Mouse (Mus musculus): ENCODE data around the gene Hyls1.

Hyls1 gene

DNA sequence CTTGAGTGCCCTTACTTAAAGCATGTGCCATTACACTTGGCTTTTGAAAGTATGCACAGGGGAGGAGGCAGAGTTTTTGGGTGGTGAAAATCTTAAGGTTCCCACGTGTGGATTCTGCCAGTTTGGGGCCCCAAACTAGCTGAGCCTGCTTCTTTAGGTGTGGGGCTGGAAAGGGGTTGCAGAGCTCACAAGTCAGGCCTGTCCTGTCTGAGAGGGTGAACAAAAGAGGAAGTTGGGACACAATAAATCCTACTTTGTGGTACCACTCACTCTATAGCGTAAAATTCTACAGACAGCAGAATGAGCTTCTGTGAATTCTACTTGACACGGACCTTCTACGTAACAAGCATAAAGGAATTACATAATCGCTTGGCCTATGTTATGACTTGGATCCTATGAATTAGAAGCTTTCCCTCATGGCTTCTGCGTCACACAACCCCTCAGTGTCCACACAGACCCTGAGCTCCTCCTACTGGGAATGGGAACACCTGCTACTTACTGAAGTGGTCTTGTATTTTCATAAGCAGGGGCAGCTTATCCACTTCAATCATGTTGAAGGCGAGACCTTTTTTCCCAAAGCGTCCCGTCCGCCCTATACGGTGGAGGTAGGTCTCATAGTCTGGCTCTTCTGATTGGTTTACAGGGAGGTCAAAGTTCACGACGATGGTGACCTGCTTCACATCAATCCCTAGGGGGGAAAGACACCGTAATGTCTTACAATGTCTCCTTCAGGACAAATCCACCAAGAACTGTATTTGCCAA lies 26.9 kb downstream of the Hyls1 start:
- no peak for DNase-seq

DNA sequence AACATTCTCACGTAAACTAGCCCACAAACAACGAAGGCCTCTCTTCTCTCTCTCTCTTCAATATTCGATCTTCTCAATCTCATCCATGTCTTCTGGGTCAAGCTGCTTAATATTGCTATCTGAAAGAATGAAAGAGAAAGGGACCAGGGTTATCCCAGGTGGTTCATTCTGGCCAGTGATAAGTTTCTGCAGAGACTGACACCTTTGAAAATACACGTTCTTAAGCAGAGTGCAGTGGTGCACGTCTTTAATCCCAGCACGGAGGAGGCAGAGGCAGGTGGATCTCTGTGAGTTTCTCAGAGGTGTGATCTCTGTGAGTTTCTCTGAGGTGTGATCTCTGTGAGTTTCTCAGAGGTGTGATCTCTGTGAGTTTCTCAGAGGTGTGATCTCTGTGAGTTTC lies 28.3 kb downstream of the Hyls1 start:
- no peak for DNase-seq

DNA sequence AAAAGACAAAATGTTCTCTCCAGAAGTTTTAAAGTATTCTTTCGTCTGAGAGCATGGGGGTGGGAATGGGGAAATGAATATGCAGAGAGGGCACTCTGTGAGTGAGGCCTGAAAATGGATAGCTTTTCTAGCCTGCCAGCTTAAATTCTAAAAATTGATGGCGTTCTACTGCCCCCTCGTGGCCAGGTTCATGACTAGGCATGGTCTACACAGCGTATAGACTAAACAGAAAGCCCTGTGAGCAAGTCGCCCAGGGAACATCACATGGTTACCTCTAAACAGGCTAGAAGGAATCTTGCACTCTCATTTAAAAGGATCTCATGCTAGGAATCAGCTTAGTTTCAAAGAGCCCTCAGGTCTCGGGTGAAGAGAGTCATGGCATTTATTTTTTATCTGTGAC lies 28.7 kb downstream of the Hyls1 start:
- DNase-seq, result peak; percentile 68

DNA sequence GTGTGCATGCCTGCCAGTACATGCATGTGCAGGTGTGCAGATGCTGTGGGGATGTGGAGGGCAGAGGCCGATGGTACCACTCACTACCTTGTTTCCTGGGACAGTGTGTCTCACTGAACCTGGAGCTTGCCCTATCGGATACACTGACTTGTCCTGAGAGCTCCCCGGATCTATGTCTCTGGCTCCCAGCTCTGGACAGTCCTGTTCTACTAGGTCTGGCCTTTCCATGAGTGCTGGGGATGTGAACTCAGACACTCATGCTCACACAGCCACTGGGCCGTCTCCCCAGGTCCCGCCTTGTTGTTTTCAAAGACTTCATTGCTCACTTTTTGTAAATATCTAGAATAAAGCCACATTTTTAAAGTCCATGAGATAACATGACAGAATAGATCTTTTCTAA lies 29.2 kb downstream of the Hyls1 start:
- DNase-seq, result no peak

DNA sequence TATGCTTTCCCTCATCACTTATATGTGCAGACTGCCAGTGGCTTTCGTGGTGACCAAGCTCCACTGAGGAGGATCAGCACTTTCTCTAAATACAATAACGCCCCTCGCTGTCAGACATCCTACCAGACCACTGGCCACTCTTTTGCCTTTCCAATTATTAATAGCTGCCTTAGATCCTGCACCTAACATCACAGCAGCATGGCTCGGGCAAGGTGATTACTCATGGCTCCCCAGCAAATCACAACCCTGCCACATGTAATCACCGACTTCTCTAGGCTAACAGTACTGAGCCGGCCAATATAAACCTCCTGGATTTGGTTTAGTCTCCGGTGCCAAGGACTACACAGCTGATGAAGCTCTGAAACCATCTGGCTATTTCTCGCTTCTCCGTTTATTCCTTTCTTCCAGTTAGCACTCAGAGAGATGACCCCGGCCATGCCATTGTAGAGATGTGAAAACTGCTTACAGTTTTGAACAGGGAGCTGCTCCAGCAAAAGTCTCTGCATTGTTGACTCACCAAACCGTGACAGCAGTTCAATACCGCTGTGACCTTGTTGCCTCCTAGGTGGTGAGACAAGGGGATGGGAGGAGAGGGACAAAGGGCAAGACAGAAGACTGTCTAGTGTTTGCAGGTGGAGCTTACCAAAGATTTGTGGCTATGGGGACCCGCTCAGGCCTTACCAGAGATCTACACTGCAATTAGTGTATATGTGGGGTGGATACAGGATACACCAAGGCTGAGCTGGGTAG lies 31.0 kb downstream of the Hyls1 start:
- no peak for DNase-seq

DNA sequence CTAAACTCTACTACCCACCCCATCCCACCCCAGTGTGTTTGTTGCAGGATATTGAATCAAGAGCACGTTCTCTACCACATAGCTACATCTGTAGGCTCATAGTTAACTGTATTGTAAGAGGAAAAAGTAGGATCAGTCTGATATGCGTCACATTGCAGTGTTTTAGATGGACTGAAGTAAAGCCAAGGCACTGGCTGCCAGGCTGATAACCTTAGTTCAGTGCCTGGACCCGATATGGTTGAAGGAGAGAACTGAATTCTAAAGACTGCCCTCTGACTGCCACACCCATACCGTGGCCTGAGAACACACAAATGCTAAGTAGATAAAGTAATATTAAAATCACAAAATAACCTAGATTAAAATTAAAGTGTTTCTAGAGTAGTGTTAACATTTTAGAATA lies 34.3 kb downstream of the Hyls1 start:
- no peak for DNase-seq

DNA sequence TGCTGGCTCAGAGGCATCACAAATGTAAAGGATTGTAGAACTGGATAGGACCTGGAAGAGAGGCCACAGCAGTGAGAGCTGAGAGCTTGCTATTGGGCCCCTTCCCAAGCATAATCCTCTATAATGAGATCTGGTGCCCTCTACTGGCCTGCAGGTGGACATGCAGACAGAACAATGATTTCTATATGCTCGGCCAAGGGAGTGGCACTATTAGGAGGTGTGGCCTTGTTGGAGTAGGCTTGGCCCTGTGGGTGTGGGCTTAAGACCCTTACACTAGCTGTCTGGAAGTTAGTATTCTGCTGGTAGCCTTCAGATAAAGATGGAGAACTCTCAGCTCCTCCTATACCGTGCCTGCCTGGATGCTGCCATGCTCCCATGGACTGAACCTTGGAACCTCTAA lies 35.1 kb downstream of the Hyls1 start:
- DNase-seq, result peak; percentile 52

DNA sequence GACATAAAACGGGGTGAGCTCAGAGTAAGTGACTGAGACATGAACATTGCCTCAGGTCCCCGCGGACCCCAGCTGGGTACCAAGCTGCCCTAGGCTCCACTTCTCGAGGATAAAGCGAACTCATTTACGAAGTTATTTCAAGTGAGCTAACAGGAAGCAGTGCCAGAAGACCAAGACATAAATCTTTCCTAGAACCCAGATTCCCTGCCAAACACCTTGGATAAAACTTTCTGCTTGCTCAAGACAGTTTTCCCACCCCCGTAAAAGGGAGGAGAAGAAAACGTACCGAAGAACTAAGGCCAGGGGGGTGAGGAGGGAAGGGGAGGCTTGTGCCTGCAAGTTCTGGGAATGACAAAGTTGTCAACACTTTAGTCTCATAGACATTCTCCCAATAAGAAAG lies 36.9 kb downstream of the Hyls1 start:
- no peak for DNase-seq

DNA sequence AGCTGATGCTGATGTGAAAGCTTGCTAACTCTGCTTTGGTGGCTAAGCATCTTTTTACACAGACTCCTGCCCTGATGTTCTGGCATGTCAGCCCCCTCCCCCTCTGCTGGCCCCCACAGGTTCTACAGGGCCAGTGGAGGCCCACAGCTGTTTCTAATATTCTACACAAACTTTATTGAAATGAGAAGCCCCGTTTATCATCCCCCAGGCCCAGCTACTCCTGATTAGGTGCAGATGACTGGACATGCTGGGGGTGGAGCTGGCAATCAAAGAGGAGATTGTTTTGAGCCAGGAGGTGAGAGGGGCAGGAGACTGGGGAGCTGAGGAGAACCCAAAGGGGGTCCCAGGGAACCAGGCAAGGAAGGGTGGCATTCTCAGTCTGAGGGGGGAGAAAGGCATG lies 40.4 kb downstream of the Hyls1 start:
- no peak for DNase-seq

DNA sequence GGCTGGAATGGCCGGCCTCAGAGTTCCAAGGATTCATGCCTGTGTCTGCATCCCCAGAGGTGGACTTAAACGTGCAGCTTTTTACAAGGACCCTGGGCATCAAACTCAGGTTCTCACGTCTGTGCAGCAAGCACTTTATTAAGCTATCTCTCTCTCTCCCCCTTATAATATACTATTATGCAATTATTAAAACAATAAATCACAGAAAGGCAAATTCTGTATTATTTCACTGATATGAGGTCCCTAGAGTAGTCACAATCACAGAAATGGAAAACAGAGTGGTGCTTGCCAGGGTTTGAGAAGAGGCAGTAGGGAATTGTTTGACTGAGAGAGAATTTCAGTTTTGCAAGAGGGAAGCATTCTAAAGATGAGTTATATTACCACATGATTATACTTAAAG lies 41.1 kb downstream of the Hyls1 start:
- no peak for DNase-seq

DNA sequence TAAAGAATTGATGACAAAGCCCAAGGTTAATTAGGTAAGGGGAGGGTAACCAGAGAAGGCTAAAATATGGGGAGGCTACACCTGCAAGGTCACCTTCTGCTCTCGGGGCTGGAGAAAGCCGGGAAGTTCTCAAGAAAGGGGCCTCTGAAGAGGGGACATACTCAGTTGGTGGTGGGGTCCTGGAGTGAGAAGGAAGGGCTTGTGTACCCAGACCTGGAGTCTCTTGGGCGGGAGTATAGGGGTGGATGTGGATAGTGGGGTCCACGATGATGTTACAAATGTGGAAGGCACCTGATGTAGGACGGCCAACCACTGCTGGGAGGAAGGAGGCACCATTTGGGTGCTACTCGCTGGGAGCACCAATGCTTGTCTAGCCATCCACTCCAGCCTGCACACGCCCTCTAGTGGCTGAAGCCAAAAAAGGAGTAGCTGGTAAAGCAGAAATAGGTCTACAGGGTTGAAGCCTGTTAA lies 46.2 kb downstream of the Hyls1 start:
- peak; percentile 75 for DNase-seq

DNA sequence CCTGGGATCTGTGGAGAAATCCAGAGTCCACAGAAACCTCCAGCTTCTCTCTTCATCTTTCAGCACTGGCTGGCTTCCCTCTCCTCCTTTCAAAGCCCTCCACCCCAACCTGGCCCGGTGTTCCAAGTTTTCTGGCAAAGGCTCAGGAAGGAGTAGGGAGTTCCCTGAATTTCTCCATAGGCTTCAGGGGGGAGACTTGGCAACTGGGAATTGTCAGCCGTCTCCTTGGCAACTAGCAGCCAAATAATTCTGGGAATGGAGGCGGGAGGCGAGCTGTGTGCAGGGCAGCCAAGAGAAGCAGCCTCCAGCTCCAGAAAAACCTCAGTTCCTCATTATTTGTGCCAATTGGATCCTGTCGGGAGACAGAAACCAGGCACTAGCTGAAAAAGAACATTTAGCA lies 46.7 kb downstream of the Hyls1 start:
- DNase-seq, result peak; percentile 25

DNA sequence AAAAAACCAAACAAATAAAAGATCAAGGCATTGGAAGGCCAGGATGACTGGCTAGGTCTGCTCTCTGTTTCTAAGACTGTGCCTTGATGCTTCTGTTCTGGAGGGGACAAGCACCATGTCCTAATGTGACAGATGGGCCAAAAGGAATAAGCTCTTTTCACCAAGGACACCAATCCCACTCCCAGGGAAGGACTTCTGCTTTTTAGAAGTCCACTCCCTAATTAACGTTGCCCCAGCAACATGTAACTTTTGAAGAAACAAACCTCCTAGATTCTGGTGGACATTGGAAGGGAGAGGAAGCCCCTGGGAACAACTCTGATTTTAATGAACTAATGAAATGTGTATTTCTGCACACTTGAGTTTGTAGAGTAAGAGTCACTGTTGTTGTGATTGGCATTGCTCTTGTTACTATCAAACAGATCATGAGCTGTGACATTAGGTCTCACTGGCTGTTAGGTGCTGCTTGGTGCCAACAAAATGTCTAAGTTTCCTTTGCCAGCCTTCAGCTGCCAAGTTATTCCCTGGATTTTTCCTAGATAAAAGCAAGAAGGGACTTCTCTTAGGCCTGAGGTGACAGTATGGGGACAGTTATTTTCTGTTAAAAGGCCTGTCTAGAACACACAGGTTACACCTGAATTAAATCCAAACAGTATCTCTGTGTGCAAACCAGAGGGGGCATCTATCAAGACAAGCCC lies 47.2 kb downstream of the Hyls1 start:
- no peak for DNase-seq

DNA sequence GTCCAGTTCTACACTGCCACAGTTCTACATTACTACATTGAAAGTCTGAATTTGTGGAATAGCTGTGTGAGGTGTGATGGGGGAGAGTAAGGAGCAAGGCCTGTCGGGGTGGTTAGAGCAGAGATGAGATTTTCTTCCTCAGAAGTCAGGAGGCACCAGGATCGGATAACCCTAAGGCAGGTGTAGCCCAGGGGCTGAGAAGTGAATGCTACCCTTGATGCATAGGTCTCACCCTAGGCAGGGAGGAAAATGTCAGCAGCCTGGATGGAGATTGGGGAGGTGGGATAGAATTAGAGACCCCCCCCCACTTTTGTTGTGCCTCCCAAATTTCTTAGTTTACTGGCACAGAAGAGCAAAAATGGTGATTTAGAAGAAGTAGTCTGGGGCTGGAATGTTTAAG lies 48.0 kb downstream of the Hyls1 start:
- DNase-seq, result no peak

DNA sequence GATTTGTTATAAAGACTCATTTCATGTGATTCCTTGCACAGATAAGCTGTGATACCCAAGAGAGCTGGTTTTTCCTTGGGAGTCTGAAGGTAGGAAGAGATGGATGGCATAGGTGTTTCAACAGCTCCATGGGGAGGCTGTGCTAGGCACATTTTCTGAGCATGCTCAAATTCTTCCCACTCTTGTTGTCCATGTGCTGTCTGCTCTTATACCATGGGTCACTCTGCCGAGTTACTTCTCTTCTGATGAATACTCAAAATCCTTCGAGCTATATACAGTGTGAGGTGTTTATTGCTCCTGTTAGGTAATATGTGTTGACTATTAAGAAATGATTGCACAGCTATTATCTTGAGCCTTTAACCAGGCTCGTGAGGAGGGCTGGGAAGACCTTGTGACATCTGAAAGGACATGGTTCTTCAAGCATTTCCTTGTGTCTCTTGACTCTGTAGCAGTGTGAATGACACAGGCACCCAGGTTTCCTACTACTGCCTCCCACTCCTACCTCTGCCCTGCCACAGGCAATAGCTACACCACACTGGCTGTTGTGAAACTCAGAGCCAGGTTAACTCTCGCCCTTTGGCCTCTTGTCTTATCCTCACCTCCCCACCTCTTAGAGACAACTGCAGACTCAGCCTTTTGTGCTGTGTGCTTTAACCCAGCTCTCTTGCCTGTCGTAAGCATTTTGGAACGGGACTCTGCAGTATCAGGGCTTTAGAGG lies 49.4 kb downstream of the Hyls1 start:
- DNase-seq, result no peak

DNA sequence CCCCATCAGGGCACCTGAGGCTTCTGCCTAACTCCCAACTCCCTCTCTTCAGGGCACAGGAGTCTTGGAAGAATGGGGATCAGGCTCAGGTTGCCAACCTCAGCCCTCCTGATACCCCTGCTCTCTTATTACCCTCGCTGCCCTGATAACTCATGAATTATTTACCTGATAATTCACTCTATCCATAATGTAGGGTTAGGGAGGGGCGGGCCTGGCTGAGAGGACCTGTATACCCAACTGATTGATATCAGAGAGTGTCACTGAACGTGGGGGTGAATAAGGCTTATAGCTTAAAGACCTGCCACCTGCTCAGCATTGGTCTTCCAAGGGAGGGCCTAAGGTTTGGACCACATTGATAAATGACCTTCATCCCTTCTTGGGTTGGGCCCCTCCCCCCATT lies 52.0 kb downstream of the Hyls1 start, which contains the start of gene Gm1113:
Gene Gm1113, minus strand, starts transcription at position 101 of the 400 bp plus-strand sequence.
- no peak for DNase-seq

DNA sequence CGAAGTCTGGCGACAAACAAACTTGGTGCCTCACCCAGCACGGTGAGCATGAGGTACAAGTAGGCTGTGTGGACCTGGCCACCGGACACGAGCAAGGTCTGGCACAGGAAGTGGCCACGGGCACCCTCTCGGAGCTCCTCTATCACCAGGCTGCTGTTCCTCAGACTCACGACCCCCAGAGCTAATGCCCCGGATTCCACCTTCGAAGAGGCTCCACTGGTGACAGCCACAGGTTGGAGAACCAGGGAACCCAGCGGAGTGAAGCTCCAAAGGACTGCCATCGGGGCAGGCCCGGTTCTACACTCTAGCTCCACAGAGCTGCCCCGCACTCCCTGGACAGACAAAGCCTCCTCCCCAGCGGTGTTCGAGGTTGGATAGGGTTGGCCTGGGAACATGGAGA lies 53.5 kb downstream of the Hyls1 start:
- DNase-seq, result no peak

DNA sequence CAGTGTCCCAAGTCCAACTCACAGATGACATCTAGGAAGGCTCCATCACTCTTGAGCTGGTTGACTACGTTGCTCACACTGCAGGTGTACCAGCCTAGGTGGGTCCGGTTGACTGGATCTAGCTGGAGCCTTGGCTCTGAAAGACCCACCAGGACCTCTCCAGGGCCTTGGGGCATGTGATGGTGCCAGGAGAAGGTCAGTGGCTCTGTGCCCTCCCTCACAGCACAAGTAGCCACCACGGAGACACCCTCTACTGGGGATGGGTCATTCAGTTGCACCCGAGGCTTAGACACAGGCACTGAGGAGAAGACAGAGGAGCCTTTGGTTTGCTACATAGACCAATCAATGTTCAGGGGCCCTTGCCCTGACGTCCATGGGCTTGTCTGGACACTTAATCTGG lies 54.0 kb downstream of the Hyls1 start:
- no peak for DNase-seq

DNA sequence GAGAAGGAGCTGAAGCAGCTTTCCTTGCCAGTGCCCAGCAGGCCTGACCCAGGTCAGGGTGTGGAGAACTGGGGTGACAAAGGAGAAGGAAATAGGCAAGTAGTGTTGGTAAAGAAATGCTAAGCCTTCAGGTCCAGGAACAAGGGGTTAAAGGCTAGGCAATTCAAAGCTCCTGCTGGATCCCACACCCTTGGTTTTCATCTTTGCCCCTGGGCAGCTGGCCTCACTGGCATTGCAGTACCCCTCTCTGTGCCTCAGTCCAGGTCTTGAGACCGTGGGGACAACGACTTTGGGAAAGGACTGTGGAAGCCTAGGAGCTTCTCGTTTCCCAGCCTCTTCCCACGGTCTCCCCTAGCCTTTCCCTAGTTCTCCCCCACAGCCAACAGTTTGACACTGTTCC lies 56.3 kb downstream of the Hyls1 start:
- no peak for DNase-seq
